Mouse (Mus musculus): Measurements from ENCODE around the gene D1Ertd622e.

The D1Ertd622e gene

DNA sequence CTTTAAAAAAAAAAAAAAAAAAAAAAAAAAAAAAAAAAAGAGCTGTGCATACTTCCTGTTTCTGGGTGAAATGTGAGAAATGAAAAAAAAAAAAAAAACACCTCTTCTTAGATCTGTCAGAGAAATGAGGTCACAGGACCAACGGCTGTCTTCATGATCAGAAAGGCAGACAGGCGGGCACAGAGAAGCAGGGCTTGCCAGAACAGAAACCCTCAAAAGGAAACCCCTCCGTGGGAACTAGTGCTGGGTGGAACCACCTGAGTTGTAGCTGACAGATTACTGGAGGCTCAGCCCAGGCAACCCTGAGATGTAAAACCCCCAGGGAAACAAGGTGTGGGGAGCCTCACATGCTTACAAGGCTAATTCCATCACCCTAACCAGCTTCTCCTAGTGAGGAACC, 81.6 kb downstream of the D1Ertd622e start:
- DNase-seq (ENCODE audit: low read depth, low spot score) = peak; percentile 92
- H3K27me3 ChIP-seq (ENCODE audit: control insufficient read depth, insufficient read depth, low read length, poor library complexity, severe bottlenecking) = no peaks in the 10 kb centered on the region
- H3K36me3 ChIP-seq (ENCODE audit: control insufficient read depth, insufficient read depth, low read length, poor library complexity, severe bottlenecking) = no peaks in the 10 kb centered on the region

DNA sequence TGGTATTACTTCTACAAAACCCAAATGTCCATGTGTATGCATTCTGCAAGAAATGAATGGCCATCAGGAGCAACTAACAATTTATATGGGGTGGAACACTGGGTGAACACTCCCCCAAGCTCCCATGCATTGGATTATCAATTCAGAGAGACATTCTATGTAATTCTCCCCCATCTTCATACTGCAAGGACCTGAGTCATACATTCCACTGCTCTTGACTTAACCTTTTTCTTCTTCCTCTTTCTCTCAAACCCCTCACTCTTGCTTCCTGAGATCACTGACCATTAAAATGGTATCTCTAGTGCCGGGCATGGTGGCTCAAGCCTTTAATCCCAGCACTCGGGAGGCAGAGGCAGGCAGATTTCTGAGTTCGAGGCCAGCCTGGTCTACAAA, 83.9 kb downstream of the D1Ertd622e start:
- Histone ChIP-seq H3K27me3 (ENCODE audit: control insufficient read depth, insufficient read depth, low read length, poor library complexity, severe bottlenecking) (no peaks in the 10 kb centered on the region), H3K36me3 (ENCODE audit: control insufficient read depth, insufficient read depth, low read length, poor library complexity, severe bottlenecking) (no peaks in the 10 kb centered on the region)
- DNase-seq (ENCODE audit: low read depth, low spot score) = peak; percentile 11

- H3K36me3 ChIP-seq (ENCODE audit: control insufficient read depth, insufficient read depth, low read length, poor library complexity, severe bottlenecking) = no peaks in the 10 kb centered on the region
- no peaks in the 10 kb centered on the region for H3K27me3 ChIP-seq (ENCODE audit: control insufficient read depth, insufficient read depth, low read length, poor library complexity, severe bottlenecking)
- DNase-seq (ENCODE audit: low read depth, low spot score) = no peak
These were observed 84.5 kb downstream of the D1Ertd622e start for GRCm38 (mm10) chr1:97577062-97578024.

DNA sequence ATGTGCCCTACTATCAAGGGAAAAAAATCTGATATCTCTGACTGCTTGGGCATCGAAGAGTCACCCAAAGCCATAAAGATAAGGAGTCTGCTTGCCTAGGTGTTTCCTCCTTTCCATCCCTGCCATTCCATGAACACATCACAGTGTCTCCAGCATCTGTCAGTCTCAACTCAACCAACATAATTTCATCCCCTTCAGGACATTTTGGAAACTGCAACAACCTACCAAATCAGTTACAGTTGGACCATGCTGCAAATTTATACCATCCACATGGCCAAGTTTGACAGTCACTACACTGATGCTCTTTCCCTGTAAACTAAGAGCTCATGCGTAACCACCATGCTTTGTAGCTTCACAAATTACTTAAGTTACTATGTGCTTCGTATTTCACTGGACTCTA, 85.3 kb downstream of the D1Ertd622e start:
- DNase-seq (ENCODE audit: low read depth, low spot score) = peak; percentile 22
- H3K36me3 ChIP-seq (ENCODE audit: control insufficient read depth, insufficient read depth, low read length, poor library complexity, severe bottlenecking) = no peaks in the 10 kb centered on the region
- no peaks in the 10 kb centered on the region for H3K27me3 ChIP-seq (ENCODE audit: control insufficient read depth, insufficient read depth, low read length, poor library complexity, severe bottlenecking)

DNA sequence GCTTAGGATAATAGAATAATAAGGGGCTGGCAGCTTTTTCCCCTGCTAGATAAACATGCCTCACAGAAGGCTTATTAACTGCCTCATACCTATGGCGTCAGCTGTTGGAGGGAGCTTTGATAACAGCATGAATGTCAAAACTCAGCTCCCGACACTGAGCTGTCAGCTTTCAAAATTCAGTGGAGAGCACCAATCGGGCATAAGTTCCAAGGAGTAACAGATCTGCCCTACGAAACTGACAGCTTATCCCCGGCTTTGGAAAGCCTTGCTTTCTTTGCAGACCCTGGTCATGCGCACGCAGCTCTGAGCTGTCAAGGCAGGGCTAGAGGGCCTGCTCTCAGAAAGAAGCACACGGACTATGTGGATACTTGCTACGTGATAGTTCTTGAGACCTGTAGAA, 91.1 kb downstream of the D1Ertd622e start:
- Histone ChIP-seq H3K27me3 (ENCODE audit: control insufficient read depth, insufficient read depth, low read length, poor library complexity, severe bottlenecking) (no peaks in the 10 kb centered on the region), H3K36me3 (ENCODE audit: control insufficient read depth, insufficient read depth, low read length, poor library complexity, severe bottlenecking) (no peaks in the 10 kb centered on the region)
- DNase-seq (ENCODE audit: low read depth, low spot score) = no peak

DNA sequence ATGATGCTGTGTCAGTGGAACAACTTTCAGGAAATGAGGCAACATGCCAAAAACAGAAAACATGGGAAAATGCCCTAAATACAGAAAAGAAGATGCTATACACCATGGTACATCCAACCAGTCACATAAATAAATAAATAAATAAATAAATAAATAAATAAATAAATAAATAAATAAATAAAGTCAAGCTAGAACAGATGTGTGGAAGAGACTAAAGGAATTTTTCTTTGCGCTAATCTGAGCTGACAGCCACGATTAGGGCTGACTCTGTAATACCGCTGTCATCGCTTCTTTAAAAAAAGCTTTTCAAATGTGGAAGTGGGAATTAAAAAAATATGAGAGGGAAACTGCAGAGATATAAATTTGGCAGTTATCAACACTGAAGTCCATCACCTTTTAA, 93.9 kb downstream of the D1Ertd622e start:
- DNase-seq (ENCODE audit: low read depth, low spot score) = no peak
- no peaks in the 10 kb centered on the region for H3K36me3 ChIP-seq (ENCODE audit: control insufficient read depth, insufficient read depth, low read length, poor library complexity, severe bottlenecking)
- H3K27me3 ChIP-seq (ENCODE audit: control insufficient read depth, insufficient read depth, low read length, poor library complexity, severe bottlenecking) = no peaks in the 10 kb centered on the region

GRCm38 (mm10) chr1:97564641-97565040, 97.2 kb downstream of the D1Ertd622e start:
- no peak for DNase-seq (ENCODE audit: low read depth, low spot score)
- Histone ChIP-seq H3K36me3 (ENCODE audit: control insufficient read depth, insufficient read depth, low read length, poor library complexity, severe bottlenecking) (no peaks in the 10 kb centered on the region), H3K27me3 (ENCODE audit: control insufficient read depth, insufficient read depth, low read length, poor library complexity, severe bottlenecking) (no peaks in the 10 kb centered on the region)

DNA sequence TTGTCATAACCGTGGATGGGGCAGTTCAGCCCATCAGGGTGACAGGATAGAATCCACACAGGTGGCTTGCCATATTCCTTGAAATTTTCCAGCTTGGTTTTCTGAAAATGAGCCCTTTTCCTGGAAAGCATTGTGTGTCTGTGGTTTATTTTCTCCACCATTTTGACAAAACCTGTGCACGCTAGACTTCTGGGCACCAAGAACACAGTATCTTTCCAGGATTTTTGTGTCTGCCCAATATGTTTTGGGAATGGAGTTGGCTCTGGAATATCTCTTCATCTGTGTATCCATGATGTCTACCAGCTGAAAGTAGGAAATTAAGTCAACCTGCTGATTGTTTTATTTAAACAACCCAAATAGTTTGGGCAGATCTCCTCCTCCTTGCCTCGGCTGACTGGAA, 99.0 kb downstream of the D1Ertd622e start:
- Histone ChIP-seq H3K36me3 (ENCODE audit: control insufficient read depth, insufficient read depth, low read length, poor library complexity, severe bottlenecking) (no peaks in the 10 kb centered on the region), H3K27me3 (ENCODE audit: control insufficient read depth, insufficient read depth, low read length, poor library complexity, severe bottlenecking) (no peaks in the 10 kb centered on the region)
- no peak for DNase-seq (ENCODE audit: low read depth, low spot score)
